Mouse (Mus musculus) forebrain, embryonic 12.5 days (tissue): ENCODE measurements around the gene Fat1. TPM values are rescaled to one million over a fixed set of nuclear protein-coding genes. Genes with fewer than 3 reads are reported as not detected.

Source experiments
- ATAC-seq: fragments of 200-750 bp; cut with Nextera tagmentation; 2 replicates; pipeline ENCODE4 v1.8.0; 2017; ENCODE audit warnings: moderate TSS enrichment; ENCODE audit not compliant: low FRiP score
- H3K27ac ChIP-seq: fragments of 300-500 bp; sonication (generic); 2 replicates; pipeline ENCODE4 v1.5.1; 2016; ENCODE audit warnings: mild to moderate bottlenecking
- H3K27me3 ChIP-seq: fragments of 300-500 bp; sonication (generic); 2 replicates; pipeline ENCODE4 v1.6.1; 2016; ENCODE audit warnings: mild to moderate bottlenecking
- H3K36me3 ChIP-seq: fragments of 300-500 bp; sonication (generic); replicated peaks from 2 replicates; pipeline ENCODE4 v1.6.1; 2016; ENCODE audit warnings: mild to moderate bottlenecking
- H3K4me1 ChIP-seq: fragments of 300-500 bp; sonication (generic); 2 replicates; pipeline ENCODE4 v1.6.1; 2016
- H3K4me2 ChIP-seq: fragments of 300-500 bp; sonication (generic); 2 replicates; pipeline ENCODE4 v1.6.1; 2016; ENCODE audit warnings: mild to moderate bottlenecking, moderate library complexity
- H3K4me3 ChIP-seq: fragments of 300-500 bp; sonication (generic); replicated peaks from 2 replicates; pipeline ENCODE4 v1.5.1; 2016; ENCODE audit warnings: mild to moderate bottlenecking
- H3K9ac ChIP-seq: fragments of 300-500 bp; sonication (generic); 2 replicates; pipeline ENCODE4 v1.6.1; 2016; ENCODE audit warnings: mild to moderate bottlenecking
- H3K9me3 ChIP-seq: fragments of 300-500 bp; sonication (generic); 2 replicates; pipeline ENCODE4 v1.6.1; 2016
- WGBS: fragments of 180-500 bp; shearing (Covaris S2); methylation state at CpG from one replicate; pipeline ENCODE4 v1.1.7; 2016; 5-methylcytosine and 5-hydroxymethylcytosine counted together
- polyA plus RNA-seq: library from polyadenylated mRNA; unstranded; fragments of >200 nt; fragmentation: Nextera tagmentation; extraction: Ambion mirVana; gene quantifications from 2 replicates; pipeline ENCODE4 v1.2.1, GENCODE M21; 2016

Fat1 gene
- polyA plus RNA-seq, 1 experiment from 2014 or later, result 22.2 TPM

GRCm38 (mm10) chr8:45014498-45015067 lies 79.3 kb downstream of the Fat1 start:
- WGBS, result 93% methylated on average over 11 of the region's 11 CpGs
- Histone ChIP-seq H3K4me2 (no peak overlapping the region), H3K27ac (no peak overlapping the region), H3K27me3 (no peaks in the 10 kb centered on the region), H3K9ac (no peak overlapping the region), H3K36me3 (peaks cover 70% of the 10 kb centered on the region), H3K4me1 (no peaks in the 10 kb centered on the region), H3K9me3 (no peaks in the 10 kb centered on the region), H3K4me3 (no peak overlapping the region)
- ATAC-seq, result no peak

DNA sequence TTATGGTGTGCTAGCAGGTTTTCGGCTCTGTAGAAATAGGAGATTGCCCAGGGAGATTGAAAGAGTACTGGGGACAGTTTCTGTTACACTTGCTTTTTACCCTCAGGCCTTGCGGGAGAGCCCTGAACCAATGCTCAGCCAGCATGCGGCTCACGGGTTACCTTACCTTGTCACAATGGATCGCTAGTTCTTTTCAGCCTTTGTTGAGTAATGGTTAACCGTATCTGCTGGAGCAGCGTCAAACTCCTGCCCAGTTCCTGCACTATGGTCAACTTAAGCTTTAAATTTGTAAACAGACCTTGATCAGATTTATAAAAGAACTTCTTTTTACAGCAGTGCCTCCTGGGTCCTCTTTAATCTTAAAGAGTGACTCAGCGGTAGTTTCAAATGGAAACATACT lies 80.6 kb downstream of the Fat1 start:
- Histone ChIP-seq H3K9me3 (no peaks in the 10 kb centered on the region), H3K36me3 (peaks cover 59% of the 10 kb centered on the region), H3K4me2 (no peak overlapping the region), H3K27ac (no peak overlapping the region), H3K4me3 (no peak overlapping the region), H3K9ac (no peak overlapping the region), H3K4me1 (no peaks in the 10 kb centered on the region), H3K27me3 (no peaks in the 10 kb centered on the region)
- 82% methylated on average over 8 of the region's 8 CpGs for WGBS
- ATAC-seq, result no peak

- H3K36me3 ChIP-seq, result peaks cover 64% of the 10 kb centered on the region
- H3K9me3 ChIP-seq, result no peaks in the 10 kb centered on the region
- no peak overlapping the region for H3K4me2 ChIP-seq
- no peak overlapping the region for H3K4me3 ChIP-seq
- ATAC-seq, result no peak
- WGBS, result 75% methylated on average over 5 of the region's 5 CpGs
- no peak overlapping the region for H3K9ac ChIP-seq
- H3K27me3 ChIP-seq, result no peaks in the 10 kb centered on the region
- no peaks in the 10 kb centered on the region for H3K4me1 ChIP-seq
- no peak overlapping the region for H3K27ac ChIP-seq
Observed at GRCm38 (mm10) chr8:45019241-45019640, 84.0 kb downstream of the Fat1 start.

DNA sequence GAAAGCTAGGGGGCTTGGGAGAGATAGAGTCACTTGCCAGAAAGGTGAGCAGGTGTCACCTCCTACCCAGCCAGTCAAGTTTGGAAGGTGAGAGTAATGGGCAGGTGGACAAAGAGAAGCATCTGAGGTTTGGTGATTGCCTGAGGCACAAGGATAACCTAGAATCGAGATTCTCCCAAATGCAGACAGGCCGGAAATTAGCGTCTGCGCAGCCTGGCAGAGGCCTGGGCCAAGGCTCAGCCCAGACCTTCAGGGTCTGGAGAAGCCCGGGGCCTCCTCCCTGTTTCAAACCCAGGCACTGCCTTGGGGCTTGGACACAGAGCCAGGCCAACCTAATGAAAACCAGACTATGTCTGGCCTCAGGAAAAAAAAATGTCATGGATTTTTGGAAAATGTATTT lies 85.9 kb downstream of the Fat1 start:
- no peak overlapping the region for H3K9ac ChIP-seq
- peaks cover 67% of the 10 kb centered on the region for H3K36me3 ChIP-seq
- H3K27ac ChIP-seq, result no peak overlapping the region
- 90% methylated on average over 5 of the region's 5 CpGs for WGBS
- no peak for ATAC-seq
- no peaks in the 10 kb centered on the region for H3K4me1 ChIP-seq
- H3K4me3 ChIP-seq, result no peak overlapping the region
- H3K27me3 ChIP-seq, result no peaks in the 10 kb centered on the region
- no peak overlapping the region for H3K4me2 ChIP-seq
- no peaks in the 10 kb centered on the region for H3K9me3 ChIP-seq

GRCm38 (mm10) chr8:45021911-45022665 lies 86.8 kb downstream of the Fat1 start:
- H3K27ac ChIP-seq, result no peak overlapping the region
- no peak overlapping the region for H3K9ac ChIP-seq
- no peak overlapping the region for H3K4me3 ChIP-seq
- WGBS, result 94% methylated on average over 21 of the region's 21 CpGs
- H3K27me3 ChIP-seq, result no peaks in the 10 kb centered on the region
- no peak for ATAC-seq
- no peaks in the 10 kb centered on the region for H3K4me1 ChIP-seq
- no peaks in the 10 kb centered on the region for H3K9me3 ChIP-seq
- peaks cover 73% of the 10 kb centered on the region for H3K36me3 ChIP-seq
- no peak overlapping the region for H3K4me2 ChIP-seq

- no peaks in the 10 kb centered on the region for H3K4me1 ChIP-seq
- no peaks in the 10 kb centered on the region for H3K9me3 ChIP-seq
- no peaks in the 10 kb centered on the region for H3K27me3 ChIP-seq
- no peak overlapping the region for H3K4me2 ChIP-seq
- H3K36me3 ChIP-seq, result peaks cover 81% of the 10 kb centered on the region
- no peak overlapping the region for H3K27ac ChIP-seq
- 86% methylated on average over 6 of the region's 6 CpGs for WGBS
- H3K4me3 ChIP-seq, result no peak overlapping the region
- H3K9ac ChIP-seq, result no peak overlapping the region
- no peak for ATAC-seq
Observed at GRCm38 (mm10) chr8:45028081-45028497, 92.8 kb downstream of the Fat1 start.

GRCm38 (mm10) chr8:45038350-45038749 lies 103.1 kb downstream of the Fat1 start:
- no peaks in the 10 kb centered on the region for H3K4me1 ChIP-seq
- H3K9ac ChIP-seq, result no peak overlapping the region
- H3K9me3 ChIP-seq, result no peaks in the 10 kb centered on the region
- ATAC-seq, result 0 out of 2 replicates have a peak, but pooled peaks have one; percentile 57
- no peak overlapping the region for H3K27ac ChIP-seq
- no peak overlapping the region for H3K4me3 ChIP-seq
- no peak overlapping the region for H3K4me2 ChIP-seq
- H3K36me3 ChIP-seq, result peaks cover 95% of the 10 kb centered on the region
- 92% methylated on average over 15 of the region's 15 CpGs for WGBS
- no peaks in the 10 kb centered on the region for H3K27me3 ChIP-seq

- peaks cover 77% of the 10 kb centered on the region for H3K36me3 ChIP-seq
- H3K9ac ChIP-seq, result no peak overlapping the region
- H3K4me2 ChIP-seq, result no peak overlapping the region
- no peak overlapping the region for H3K27ac ChIP-seq
- no peaks in the 10 kb centered on the region for H3K4me1 ChIP-seq
- 96% methylated on average over 26 of the region's 26 CpGs for WGBS
- H3K4me3 ChIP-seq, result no peak overlapping the region
- H3K9me3 ChIP-seq, result no peaks in the 10 kb centered on the region
- no peak for ATAC-seq
- H3K27me3 ChIP-seq, result no peaks in the 10 kb centered on the region
Observed at GRCm38 (mm10) chr8:45044160-45044559, 108.9 kb downstream of the Fat1 start.

DNA sequence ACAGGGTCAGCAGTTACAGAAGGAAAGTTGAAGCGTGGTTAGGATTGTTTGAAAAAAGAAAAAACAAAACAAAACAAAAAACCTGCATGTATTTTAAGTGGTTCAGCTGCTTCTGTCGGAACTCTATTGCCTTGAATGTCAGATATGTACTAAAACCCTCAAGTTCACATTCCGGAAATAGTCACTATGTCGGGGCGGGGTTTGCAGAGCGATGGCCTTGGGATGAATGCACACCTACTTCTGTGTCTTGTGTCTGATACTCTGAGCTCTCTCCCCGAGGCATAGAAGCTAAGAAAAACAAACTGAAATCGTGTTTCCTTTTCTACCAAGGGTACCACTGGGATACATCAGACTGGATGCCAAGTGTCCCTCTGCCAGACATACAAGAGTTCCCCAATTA lies 115.2 kb downstream of the Fat1 start:
- Histone ChIP-seq H3K36me3 (peaks cover 59% of the 10 kb centered on the region), H3K9ac (no peak overlapping the region), H3K27ac (no peak overlapping the region), H3K4me3 (no peak overlapping the region), H3K9me3 (no peaks in the 10 kb centered on the region), H3K4me2 (no peak overlapping the region), H3K4me1 (no peaks in the 10 kb centered on the region), H3K27me3 (no peaks in the 10 kb centered on the region)
- ATAC-seq, result no peak
- WGBS, result 92% methylated on average over 8 of the region's 8 CpGs

- Histone ChIP-seq H3K9me3 (no peaks in the 10 kb centered on the region), H3K9ac (no peak overlapping the region), H3K4me3 (no peak overlapping the region), H3K4me2 (no peak overlapping the region), H3K27me3 (no peaks in the 10 kb centered on the region), H3K36me3 (peaks cover 62% of the 10 kb centered on the region), H3K4me1 (no peaks in the 10 kb centered on the region), H3K27ac (no peak overlapping the region)
- no peak for ATAC-seq
- WGBS, result 96% methylated on average over 30 of the region's 30 CpGs
Observed at GRCm38 (mm10) chr8:45051236-45051635, 116.0 kb downstream of the Fat1 start.

DNA sequence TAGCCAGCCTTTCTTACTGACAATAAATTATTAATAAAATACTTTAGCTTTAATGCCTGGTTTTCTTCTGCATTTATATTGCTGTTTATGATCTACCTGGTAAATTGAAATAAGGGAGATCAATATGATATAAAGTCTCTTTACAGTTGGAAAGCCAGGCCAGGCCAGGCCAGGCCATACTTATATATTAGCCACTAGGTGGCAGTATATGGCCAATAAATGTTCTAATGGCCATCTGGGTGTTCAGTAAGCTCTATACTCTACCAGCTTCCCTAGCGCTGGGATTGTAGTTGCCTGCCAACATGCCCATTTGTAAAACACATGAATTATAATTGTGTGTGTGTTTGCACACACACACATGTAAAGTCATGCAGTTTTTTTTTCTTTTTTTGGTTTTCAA lies 117.0 kb downstream of the Fat1 start:
- no peaks in the 10 kb centered on the region for H3K27me3 ChIP-seq

GRCm38 (mm10) chr8:45052618-45053017 lies 117.4 kb downstream of the Fat1 start:
- no peaks in the 10 kb centered on the region for H3K4me1 ChIP-seq
- WGBS, result 94% methylated on average over 9 of the region's 9 CpGs
- H3K27ac ChIP-seq, result no peak overlapping the region
- H3K4me3 ChIP-seq, result no peak overlapping the region
- H3K36me3 ChIP-seq, result peaks cover 57% of the 10 kb centered on the region
- no peak for ATAC-seq
- H3K27me3 ChIP-seq, result no peaks in the 10 kb centered on the region
- H3K9ac ChIP-seq, result no peak overlapping the region
- no peaks in the 10 kb centered on the region for H3K9me3 ChIP-seq
- no peak overlapping the region for H3K4me2 ChIP-seq

More for the DNA sequence above, 117.0 kb downstream of the Fat1 start:
- no peak overlapping the region for H3K4me3 ChIP-seq
- H3K27ac ChIP-seq, result no peak overlapping the region
- no peak overlapping the region for H3K4me2 ChIP-seq
- no peak overlapping the region for H3K9ac ChIP-seq
- peaks cover 57% of the 10 kb centered on the region for H3K36me3 ChIP-seq
- 81% methylated on average over 1 of the region's 1 CpGs for WGBS
- no peaks in the 10 kb centered on the region for H3K4me1 ChIP-seq
- no peaks in the 10 kb centered on the region for H3K9me3 ChIP-seq
- ATAC-seq, result peak; percentile 41; the same call in 1 of the 2 replicates

DNA sequence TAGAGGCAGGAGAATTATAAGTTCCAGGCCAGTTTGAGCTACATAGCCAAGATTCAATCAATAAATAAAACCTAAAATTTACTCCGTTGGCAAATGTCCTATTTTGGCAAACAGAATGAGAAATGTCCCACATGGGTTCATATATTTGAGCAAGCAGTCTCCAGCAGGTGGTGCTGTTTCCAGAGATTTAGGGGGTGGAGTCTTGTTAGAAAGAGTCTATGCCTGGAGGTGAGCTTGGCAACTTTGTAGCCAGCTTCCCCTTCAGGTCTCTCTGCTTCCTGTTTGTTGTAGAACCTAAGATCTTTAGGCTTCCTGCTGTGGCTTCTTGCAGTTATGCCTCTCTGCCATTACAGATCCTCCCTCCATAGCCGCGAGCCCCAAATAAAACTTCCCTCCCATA lies 120.3 kb downstream of the Fat1 start:
- peaks cover 44% of the 10 kb centered on the region for H3K36me3 ChIP-seq
- 96% methylated on average over 3 of the region's 3 CpGs for whole genome bisulfite sequencing
- no peak for ATAC-seq

More for the DNA sequence above, 120.3 kb downstream of the Fat1 start:
- no peak overlapping the region for H3K27ac ChIP-seq
- H3K4me1 ChIP-seq, result no peaks in the 10 kb centered on the region
- no peak overlapping the region for H3K4me3 ChIP-seq
- H3K27me3 ChIP-seq, result no peaks in the 10 kb centered on the region
- H3K4me2 ChIP-seq, result no peak overlapping the region
- H3K9me3 ChIP-seq, result no peaks in the 10 kb centered on the region
- no peak overlapping the region for H3K9ac ChIP-seq
